Mouse (Mus musculus) midbrain, embryonic 11.5 days (tissue): Measurements from ENCODE around the gene Olfr1066. TPM values are rescaled to one million over a fixed set of nuclear protein-coding genes. Genes with fewer than 3 reads are reported as not detected.

Experiments
- polyA plus RNA-seq: library from polyadenylated mRNA; unstranded; fragments of >200 nt; fragmentation: Nextera tagmentation; extraction: Ambion mirVana; gene quantifications from 2 replicates; pipeline ENCODE4 v1.2.1, GENCODE M21; 2014

Gene Olfr1066
- polyA plus RNA-seq, 1 experiment from 2014 or later, result not detected

Other genes starting within 250 kb of the Olfr1066 start
- not detected in 2 replicates for gene Olfr1046, start 237.0 kb downstream of the Olfr1066 start, polyA plus RNA-seq
- not detected in 2 replicates for gene Olfr1047, start 224.9 kb downstream of the Olfr1066 start, polyA plus RNA-seq
- not detected in 2 replicates for gene Olfr1048, start 216.0 kb downstream of the Olfr1066 start, polyA plus RNA-seq
- gene Olfr1049, start 197.9 kb downstream of the Olfr1066 start, polyA plus RNA-seq, result not detected in 2 replicates
- gene Olfr1051, start 177.2 kb downstream of the Olfr1066 start, polyA plus RNA-seq, result not detected in 2 replicates
- gene Olfr1052, start 163.8 kb downstream of the Olfr1066 start, polyA plus RNA-seq, result not detected in 2 replicates
- gene Olfr1053, start 141.0 kb downstream of the Olfr1066 start, polyA plus RNA-seq, result not detected in 2 replicates
- not detected in 2 replicates for gene Olfr1054, start 120.8 kb downstream of the Olfr1066 start, polyA plus RNA-seq
- gene Olfr1055, start 106.0 kb downstream of the Olfr1066 start, polyA plus RNA-seq, result not detected in 2 replicates
- not detected in 2 replicates for gene Olfr1056, start 93.8 kb downstream of the Olfr1066 start, polyA plus RNA-seq
- not detected in 2 replicates for gene Olfr1057, start 77.9 kb downstream of the Olfr1066 start, polyA plus RNA-seq
- gene Olfr1058, start 67.7 kb downstream of the Olfr1066 start, polyA plus RNA-seq, result not detected in 2 replicates
- not detected in 2 replicates for gene Olfr1061, start 42.2 kb downstream of the Olfr1066 start, polyA plus RNA-seq
- gene Olfr1062, start 29.5 kb downstream of the Olfr1066 start, polyA plus RNA-seq, result not detected in 2 replicates
- gene Olfr1065, start 5.7 kb downstream of the Olfr1066 start, polyA plus RNA-seq, result not detected in 2 replicates
- gene Olfr228, start 31.1 kb upstream of the Olfr1066 start, polyA plus RNA-seq, result not detected in 2 replicates
- not detected in 2 replicates for gene Olfr1076, start 52.2 kb upstream of the Olfr1066 start, polyA plus RNA-seq
- gene Olfr1079, start 86.2 kb upstream of the Olfr1066 start, polyA plus RNA-seq, result not detected in 2 replicates
- gene Olfr1080, start 102.0 kb upstream of the Olfr1066 start, polyA plus RNA-seq, result not detected in 2 replicates
- not detected in 2 replicates for gene Olfr1082, start 142.7 kb upstream of the Olfr1066 start, polyA plus RNA-seq
- gene Olfr1084, start 183.5 kb upstream of the Olfr1066 start, polyA plus RNA-seq, result not detected in 2 replicates
- gene Olfr1085, start 205.8 kb upstream of the Olfr1066 start, polyA plus RNA-seq, result not detected in 2 replicates
- not detected in 2 replicates for gene Olfr1086, start 223.8 kb upstream of the Olfr1066 start, polyA plus RNA-seq
- gene Olfr1087, start 242.1 kb upstream of the Olfr1066 start, polyA plus RNA-seq, result not detected in 2 replicates